Mouse (Mus musculus): ENCODE results near the gene Kcna7. TPM values are rescaled to one million over a fixed set of nuclear protein-coding genes. Genes with fewer than 3 reads are reported as not detected.

Kcna7 gene
- polyA plus RNA-seq, 1 experiment from 2014 or later: 0.08 TPM

GRCm38 (mm10) chr7:45415636-45416035, 10.2 kb downstream of the Kcna7 start:
- no peak for ATAC-seq
- H3K27ac ChIP-seq (ENCODE audit: low read depth, low read length): no peak overlapping the region
- peak overlapping the region; percentile 11; the same call in 1 of the 2 replicates for H3K4me3 ChIP-seq (ENCODE audit: low read depth, low read length)
- peak overlapping the region; percentile 52 for H3K4me2 ChIP-seq (replicated peaks; ENCODE audit: low read depth)
- H3K4me1 ChIP-seq (replicated peaks; ENCODE audit: control insufficient read depth, insufficient read depth, low read length): peaks cover 14% of the 10 kb centered on the region; the same call in 1 of the 2 replicates
- no peak for TF ChIP-seq CTCF (IDR thresholded peaks at IDR 0.05; ENCODE audit: low read depth)
- 25% methylated on average over 37 of the region's 37 CpGs for WGBS
- H3K27me3 ChIP-seq (replicated peaks; ENCODE audit: control insufficient read depth, insufficient read depth, low read length): peaks cover 59% of the 10 kb centered on the region
- no peaks in the 10 kb centered on the region for H3K9me3 ChIP-seq (ENCODE audit: control insufficient read depth)
- 0 out of 2 replicates have a peak, but pooled peaks cover under 1% of the 10 kb centered on the region for H3K36me3 ChIP-seq (ENCODE audit: control insufficient read depth, insufficient read depth)
- H3K9ac ChIP-seq (ENCODE audit: low read depth, low read length): no peak overlapping the region

DNA sequence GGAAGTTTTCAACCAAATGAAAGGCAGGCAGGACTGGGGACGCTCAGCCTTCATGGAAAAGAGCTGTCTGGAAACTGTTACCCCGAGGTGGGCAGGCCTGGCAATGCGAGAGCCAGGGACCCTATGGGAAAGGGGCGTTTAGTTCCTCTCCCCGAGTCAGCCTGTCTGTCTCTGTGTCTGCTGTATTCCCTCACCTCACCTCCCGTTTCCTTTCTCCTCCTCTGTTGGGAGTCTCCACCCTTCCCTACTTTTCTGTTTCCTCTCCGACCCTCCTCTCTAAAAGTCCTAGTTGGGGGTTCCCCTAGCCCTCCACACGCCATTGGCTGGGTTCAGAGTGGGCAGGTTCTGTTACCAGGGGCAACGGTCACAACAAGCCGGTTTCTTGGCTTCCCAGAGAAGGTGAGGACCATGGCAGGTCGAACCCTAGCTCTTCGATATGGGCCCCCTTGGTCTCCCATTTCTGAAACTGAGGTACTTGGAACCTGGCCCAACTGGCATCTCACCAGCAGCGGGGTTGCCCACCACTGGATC, 12.6 kb downstream of the Kcna7 start:
- H3K4me1 ChIP-seq (replicated peaks; ENCODE audit: control insufficient read depth, insufficient read depth, low read length): peaks cover 14% of the 10 kb centered on the region; the same call in 1 of the 2 replicates
- no peak for ATAC-seq
- TF ChIP-seq CTCF (IDR thresholded peaks at IDR 0.05; ENCODE audit: low read depth): no peak
- 14% methylated on average over 13 of the region's 13 CpGs for WGBS
- peaks cover 23% of the 10 kb centered on the region for H3K36me3 ChIP-seq (ENCODE audit: control insufficient read depth, insufficient read depth)
- no peak overlapping the region for H3K4me2 ChIP-seq (replicated peaks; ENCODE audit: low read depth)
- H3K9me3 ChIP-seq (ENCODE audit: control insufficient read depth): no peaks in the 10 kb centered on the region
- no peak overlapping the region for H3K9ac ChIP-seq (ENCODE audit: low read depth, low read length)
- H3K4me3 ChIP-seq (ENCODE audit: low read depth, low read length): no peak overlapping the region
- H3K27ac ChIP-seq (ENCODE audit: low read depth, low read length): no peak overlapping the region
- H3K27me3 ChIP-seq (replicated peaks; ENCODE audit: control insufficient read depth, insufficient read depth, low read length): peaks cover 46% of the 10 kb centered on the region

- H3K9ac ChIP-seq (ENCODE audit: low read depth, low read length): no peak overlapping the region
- H3K4me3 ChIP-seq (ENCODE audit: low read depth, low read length): no peak overlapping the region
- H3K9me3 ChIP-seq (ENCODE audit: control insufficient read depth): no peaks in the 10 kb centered on the region
- H3K27ac ChIP-seq (ENCODE audit: low read depth, low read length): no peak overlapping the region
- H3K27me3 ChIP-seq (replicated peaks; ENCODE audit: control insufficient read depth, insufficient read depth, low read length): peaks cover 27% of the 10 kb centered on the region
- H3K4me1 ChIP-seq (replicated peaks; ENCODE audit: control insufficient read depth, insufficient read depth, low read length): 0 out of 2 replicates have a peak, but pooled peaks cover 3% of the 10 kb centered on the region
- no peak for TF ChIP-seq CTCF (IDR thresholded peaks at IDR 0.05; ENCODE audit: low read depth)
- no peak overlapping the region for H3K4me2 ChIP-seq (replicated peaks; ENCODE audit: low read depth)
- WGBS: 10% methylated on average over 27 of the region's 27 CpGs
- peaks cover 43% of the 10 kb centered on the region for H3K36me3 ChIP-seq (ENCODE audit: control insufficient read depth, insufficient read depth)
- no peak for ATAC-seq
Observed at GRCm38 (mm10) chr7:45419859-45420614, 14.6 kb downstream of the Kcna7 start.

DNA sequence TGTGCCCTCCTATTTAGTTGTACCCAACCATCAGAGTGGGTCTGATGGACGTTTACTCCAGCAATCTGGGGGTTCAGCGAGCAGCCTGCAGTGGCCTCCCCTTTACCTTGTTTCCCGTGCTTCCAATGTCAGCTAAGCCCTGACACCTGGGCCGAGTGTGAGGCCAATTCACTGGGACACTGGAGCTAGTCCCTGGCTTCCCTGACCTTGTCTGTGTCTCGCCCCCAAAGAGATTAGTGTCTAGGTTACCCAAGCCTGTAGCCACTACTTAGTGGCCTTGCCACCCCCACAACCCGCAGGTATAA, 15.1 kb downstream of the Kcna7 start, which contains the start of gene Lhb:
Lhb (plus strand) TSS at position 206 of the 305 bp plus-strand sequence.
- no peak within 1 kb of the TSS for H3K4me3 ChIP-seq (ENCODE audit: low read depth, low read length)
- peaks cover 22% of the 10 kb centered on the region for H3K27me3 ChIP-seq (replicated peaks; ENCODE audit: control insufficient read depth, insufficient read depth, low read length)
- no peak within 1 kb of the TSS for H3K9ac ChIP-seq (ENCODE audit: low read depth, low read length)
- H3K27ac ChIP-seq (ENCODE audit: low read depth, low read length): no peak within 1 kb of the TSS; the same call in 1 of the 2 replicates
- H3K4me2 ChIP-seq (replicated peaks; ENCODE audit: low read depth): no peak within 1 kb of the TSS
- peaks cover 49% of the 10 kb centered on the region for H3K36me3 ChIP-seq (ENCODE audit: control insufficient read depth, insufficient read depth)
- H3K9me3 ChIP-seq (ENCODE audit: control insufficient read depth): no peaks in the 10 kb centered on the region
- H3K4me1 ChIP-seq (replicated peaks; ENCODE audit: control insufficient read depth, insufficient read depth, low read length): 0 out of 2 replicates have a peak, but pooled peaks cover under 1% of the 10 kb centered on the region
- TF ChIP-seq CTCF (IDR thresholded peaks at IDR 0.05; ENCODE audit: low read depth): no peak
- no peak for ATAC-seq
- WGBS: 42% methylated on average over 6 of the region's 6 CpGs

- Histone ChIP-seq H3K4me3 (ENCODE audit: low read depth, low read length) (no peak overlapping the region), H3K4me2 (replicated peaks; ENCODE audit: low read depth) (no peak overlapping the region), H3K4me1 (replicated peaks; ENCODE audit: control insufficient read depth, insufficient read depth, low read length) (no peaks in the 10 kb centered on the region), H3K9ac (ENCODE audit: low read depth, low read length) (no peak overlapping the region), H3K27ac (ENCODE audit: low read depth, low read length) (no peak overlapping the region), H3K27me3 (replicated peaks; ENCODE audit: control insufficient read depth, insufficient read depth, low read length) (peaks cover 16% of the 10 kb centered on the region; the same call in 1 of the 2 replicates), H3K36me3 (ENCODE audit: control insufficient read depth, insufficient read depth) (peaks cover 54% of the 10 kb centered on the region), H3K9me3 (ENCODE audit: control insufficient read depth) (no peaks in the 10 kb centered on the region)
- 93% methylated on average over 14 of the region's 14 CpGs for WGBS
- no peak for TF ChIP-seq CTCF (IDR thresholded peaks at IDR 0.05; ENCODE audit: low read depth)
- ATAC-seq: no peak
Observed at GRCm38 (mm10) chr7:45421194-45421593, 15.7 kb downstream of the Kcna7 start.

- no peak for TF ChIP-seq CTCF (IDR thresholded peaks at IDR 0.05; ENCODE audit: low read depth)
- H3K27me3 ChIP-seq (replicated peaks; ENCODE audit: control insufficient read depth, insufficient read depth, low read length): no peaks in the 10 kb centered on the region
- peaks cover 91% of the 10 kb centered on the region for H3K36me3 ChIP-seq (ENCODE audit: control insufficient read depth, insufficient read depth)
- H3K9me3 ChIP-seq (ENCODE audit: control insufficient read depth): no peaks in the 10 kb centered on the region
- no peak overlapping the region for H3K27ac ChIP-seq (ENCODE audit: low read depth, low read length)
- no peak overlapping the region for H3K4me3 ChIP-seq (ENCODE audit: low read depth, low read length)
- no peak overlapping the region for H3K4me2 ChIP-seq (replicated peaks; ENCODE audit: low read depth)
- WGBS: 89% methylated on average over 8 of the region's 8 CpGs
- no peak overlapping the region for H3K9ac ChIP-seq (ENCODE audit: low read depth, low read length)
- no peaks in the 10 kb centered on the region for H3K4me1 ChIP-seq (replicated peaks; ENCODE audit: control insufficient read depth, insufficient read depth, low read length)
- no peak for ATAC-seq
Observed at GRCm38 (mm10) chr7:45426556-45426955, 21.1 kb downstream of the Kcna7 start.
